Mouse (Mus musculus) kidney, adult 11 months (tissue): ENCODE results near the gene Thtpa.

Source experiments
- DNase-seq: peaks from one replicate; pipeline ENCODE4 v3.0.0; 2022

Thtpa gene

GRCm38 (mm10) chr14:55094704-55095231 is at the start of gene Thtpa:
Gene Thtpa (plus strand): TSS chr14:55094784.
- peak; percentile 83 for DNase-seq

DNA sequence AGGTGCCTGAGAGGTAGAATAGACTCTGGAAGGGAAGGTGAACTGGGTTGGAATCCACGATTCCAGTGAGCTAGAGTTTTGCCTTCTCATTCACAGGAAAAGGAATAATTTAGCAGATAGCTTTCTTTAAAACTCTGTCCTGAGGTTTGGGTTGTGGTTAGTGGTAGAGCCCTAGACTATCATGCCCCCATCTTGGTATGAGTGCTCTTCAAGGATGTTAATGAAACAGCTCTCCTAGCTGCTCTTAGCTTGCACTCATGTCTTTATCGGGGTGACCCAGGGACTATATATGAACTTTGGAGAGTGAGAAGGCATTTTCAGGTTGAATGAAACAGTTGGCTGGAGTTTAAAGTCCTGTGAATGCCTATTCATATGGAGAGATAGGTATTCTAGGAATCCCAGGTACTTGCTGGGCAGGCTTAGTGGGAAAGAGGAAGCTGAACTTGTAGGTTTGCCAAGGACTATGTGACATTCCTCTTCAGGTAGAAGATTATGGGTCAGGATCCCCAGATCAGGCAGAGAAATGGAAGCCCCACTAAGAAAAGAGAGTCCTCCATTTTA is 46.5 kb upstream of the Thtpa start:
- DNase-seq, result no peak

- no peak for DNase-seq
Observed at GRCm38 (mm10) chr14:55052496-55052895, 42.1 kb upstream of the Thtpa start.

- DNase-seq, result no peak
Observed at GRCm38 (mm10) chr14:55053050-55053449, 41.5 kb upstream of the Thtpa start.

- DNase-seq, result peak; percentile 64
Observed at GRCm38 (mm10) chr14:55053708-55054190, 40.8 kb upstream of the Thtpa start.

GRCm38 (mm10) chr14:55054191-55054749 is 40.3 kb upstream of the Thtpa start:
- DNase-seq, result no peak

- DNase-seq, result peak; percentile 48
Observed at GRCm38 (mm10) chr14:55055167-55055834, 39.3 kb upstream of the Thtpa start.

DNA sequence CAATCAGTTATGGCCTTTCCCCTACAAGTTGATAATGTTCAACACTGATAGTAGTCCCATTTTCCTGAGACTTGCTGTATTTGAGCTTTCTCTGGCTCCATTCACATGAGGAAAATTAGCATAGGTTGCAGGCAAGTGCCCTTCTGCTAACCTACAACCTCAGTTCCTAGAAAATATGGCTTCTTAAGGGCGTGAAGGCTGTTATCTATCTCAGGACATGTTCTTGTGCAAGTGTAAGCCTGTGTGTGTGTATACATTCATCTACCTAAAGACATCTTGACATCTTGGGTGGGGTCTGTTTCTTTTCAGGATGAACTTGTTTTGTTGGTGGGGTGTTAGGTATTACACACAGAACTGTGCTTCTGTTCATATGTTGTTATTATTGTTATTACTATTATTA is 35.6 kb upstream of the Thtpa start:
- no peak for DNase-seq

DNA sequence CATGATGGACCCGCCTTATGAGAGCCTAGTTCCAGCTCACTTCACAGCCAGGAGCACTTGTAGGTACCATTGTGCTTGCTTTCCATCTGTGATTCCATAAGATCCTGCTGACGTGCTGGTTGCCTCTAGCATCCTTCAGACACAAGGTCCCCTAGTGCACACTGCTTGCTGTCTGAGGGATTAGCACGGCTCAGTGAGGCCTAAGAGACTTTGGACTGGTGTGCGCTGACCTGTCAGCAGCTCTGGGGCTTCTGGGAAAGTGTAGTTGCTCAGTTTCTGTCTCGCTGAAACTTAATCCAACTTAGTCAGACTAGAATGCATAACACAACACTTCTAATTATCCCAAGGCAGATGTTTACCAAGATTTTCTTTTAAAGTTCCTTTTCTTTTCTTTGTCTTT is 34.7 kb upstream of the Thtpa start:
- DNase-seq, result peak; percentile 62

GRCm38 (mm10) chr14:55061845-55062244 is 32.7 kb upstream of the Thtpa start:
- DNase-seq, result no peak

DNA sequence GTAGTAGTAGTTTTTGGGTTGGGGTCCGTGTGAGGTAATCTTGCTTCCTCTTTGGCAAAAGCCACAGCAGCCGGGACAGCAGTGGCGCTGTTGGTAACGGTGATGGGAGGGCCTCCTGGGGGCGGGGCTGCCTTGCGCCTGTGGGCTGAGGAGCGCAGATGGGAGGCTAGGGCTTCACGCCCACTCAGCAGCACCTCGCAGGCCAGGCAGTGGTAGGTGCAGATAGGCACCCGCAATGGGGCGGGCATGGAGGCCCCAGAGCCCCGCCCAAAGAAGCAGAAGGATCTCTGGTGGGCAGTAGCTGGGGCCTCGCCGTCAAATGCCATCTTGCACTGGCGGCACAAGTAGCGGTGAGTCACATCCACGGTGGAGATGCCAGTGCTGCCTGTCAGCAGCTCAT is 32.0 kb upstream of the Thtpa start:
- DNase-seq, result no peak

DNA sequence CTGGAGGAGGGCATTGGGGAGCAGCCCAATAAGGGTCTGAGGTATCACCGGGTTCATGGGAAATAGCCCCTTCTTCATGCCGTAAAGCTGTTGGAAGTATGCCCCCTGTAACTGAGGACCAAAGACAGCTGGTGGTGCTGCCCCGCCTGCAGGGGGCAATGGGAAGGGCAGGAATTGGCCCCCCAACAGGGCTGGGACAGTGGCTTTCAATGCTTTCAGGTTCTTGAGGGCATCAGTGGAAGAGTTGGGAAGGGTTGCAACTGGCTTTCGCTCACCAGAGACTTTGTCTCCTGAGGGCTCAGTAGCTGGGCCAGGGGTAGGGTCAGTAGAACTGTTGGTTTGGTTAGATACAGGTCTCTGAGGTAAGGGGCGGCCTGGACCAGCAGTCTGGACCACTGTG is 31.5 kb upstream of the Thtpa start:
- no peak for DNase-seq

- no peak for DNase-seq
Observed at GRCm38 (mm10) chr14:55063581-55064381, 30.8 kb upstream of the Thtpa start.

DNA sequence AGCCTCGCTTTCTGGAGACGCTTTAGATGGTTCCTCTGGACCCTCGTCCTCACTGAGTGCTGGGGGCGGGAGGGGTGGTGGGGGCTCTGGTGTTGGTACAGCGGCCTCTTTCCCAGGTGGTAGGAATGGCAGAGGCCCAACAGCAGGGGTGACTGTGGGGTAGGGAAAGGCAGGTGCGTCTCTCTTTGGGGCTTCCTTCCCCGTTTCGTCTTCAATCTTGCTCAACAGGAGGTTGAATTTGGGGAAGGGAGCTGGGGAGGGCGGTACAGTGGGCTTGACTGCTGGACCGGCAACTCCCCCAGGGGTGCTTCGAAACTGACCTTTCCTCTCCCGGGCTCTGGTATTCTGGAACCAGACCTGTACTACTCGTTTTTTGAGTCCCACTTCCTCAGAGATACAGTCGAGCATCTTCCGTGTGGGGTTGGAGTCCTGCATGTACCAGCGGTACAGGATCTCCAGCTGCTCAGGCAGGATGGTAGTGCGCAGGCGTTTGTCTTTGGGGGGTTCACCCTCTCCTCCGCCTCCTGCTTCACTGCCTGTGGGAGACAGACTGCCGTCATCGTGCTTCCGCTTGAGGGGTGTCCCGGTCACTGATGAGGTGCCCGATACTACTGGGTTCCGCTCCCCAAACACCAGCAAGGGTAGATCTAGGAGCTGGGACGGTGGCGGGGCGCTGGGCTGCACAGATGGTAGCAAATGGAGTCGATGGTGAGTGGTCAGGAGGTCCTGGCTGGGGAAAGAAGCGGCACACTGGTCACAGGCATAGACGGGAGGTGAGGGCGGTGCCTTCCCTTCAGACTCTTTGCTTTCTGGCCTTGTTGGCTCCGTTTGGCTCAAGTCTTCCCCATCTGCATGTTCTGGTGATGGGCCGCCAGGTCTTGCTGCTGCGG is 29.9 kb upstream of the Thtpa start:
- no peak for DNase-seq

DNA sequence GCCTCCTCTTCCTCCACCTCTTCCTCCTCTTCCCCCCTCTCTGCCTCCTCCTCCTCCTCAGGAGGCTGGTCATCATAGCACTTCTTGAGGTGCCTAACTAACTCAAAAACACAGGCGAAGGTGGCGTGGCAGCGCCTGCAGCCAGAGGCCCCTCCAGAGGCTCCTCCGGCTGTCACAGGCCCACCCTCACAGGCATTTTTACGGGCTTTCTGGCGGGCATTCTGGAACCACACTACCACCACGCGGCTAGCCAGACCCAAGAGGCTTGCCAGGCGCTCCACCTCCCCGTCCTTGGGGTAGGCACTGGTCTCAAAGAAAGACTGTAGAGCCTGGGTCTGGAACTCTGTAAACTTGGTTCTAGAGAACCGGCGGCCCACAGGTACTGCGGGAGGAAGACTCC is 29.2 kb upstream of the Thtpa start:
- DNase-seq, result no peak

GRCm38 (mm10) chr14:55066042-55066441 is 28.5 kb upstream of the Thtpa start:
- DNase-seq, result no peak

DNA sequence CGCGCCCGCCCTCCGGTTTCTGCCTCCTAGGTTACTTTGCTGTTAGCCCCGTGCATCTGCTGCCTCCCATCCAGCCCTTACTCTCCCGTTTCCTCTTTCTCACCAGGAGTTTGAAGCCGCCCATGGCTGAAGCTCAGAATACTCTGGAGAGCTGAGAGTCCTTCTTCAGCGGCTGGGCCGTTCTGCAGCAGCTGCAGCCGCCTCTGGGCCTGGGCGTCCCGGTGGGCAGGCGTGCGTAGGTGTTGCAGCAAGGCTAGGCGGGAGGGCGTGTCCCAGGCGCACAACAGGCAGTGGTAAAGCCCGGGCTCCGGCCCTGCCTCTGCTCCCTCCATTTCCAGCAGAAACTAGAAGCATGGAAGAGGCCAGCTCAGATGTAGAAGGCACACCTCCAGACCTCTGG is 22.8 kb upstream of the Thtpa start:
- no peak for DNase-seq

- DNase-seq, result no peak
Observed at GRCm38 (mm10) chr14:55074416-55074815, 20.2 kb upstream of the Thtpa start.

DNA sequence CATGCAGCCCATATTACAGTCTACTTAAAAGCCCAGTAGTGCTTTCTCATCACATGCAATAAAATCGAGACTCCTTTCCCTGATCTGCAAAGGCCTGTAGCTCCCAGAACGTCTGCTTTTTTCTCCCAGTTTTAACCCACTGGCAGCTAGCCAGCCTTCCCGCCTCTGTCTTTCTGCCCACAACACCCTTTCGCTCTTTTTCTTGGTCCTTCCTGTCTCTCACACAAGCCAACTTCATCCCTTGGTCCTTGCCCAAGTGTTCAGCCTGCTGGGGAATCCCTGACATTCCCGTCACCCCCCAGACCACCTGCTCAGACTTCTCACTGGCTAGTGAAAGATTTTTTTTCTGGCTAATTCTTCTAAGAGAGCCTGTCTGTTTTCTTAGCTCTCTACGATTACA is 18.4 kb upstream of the Thtpa start:
- DNase-seq, result no peak

DNA sequence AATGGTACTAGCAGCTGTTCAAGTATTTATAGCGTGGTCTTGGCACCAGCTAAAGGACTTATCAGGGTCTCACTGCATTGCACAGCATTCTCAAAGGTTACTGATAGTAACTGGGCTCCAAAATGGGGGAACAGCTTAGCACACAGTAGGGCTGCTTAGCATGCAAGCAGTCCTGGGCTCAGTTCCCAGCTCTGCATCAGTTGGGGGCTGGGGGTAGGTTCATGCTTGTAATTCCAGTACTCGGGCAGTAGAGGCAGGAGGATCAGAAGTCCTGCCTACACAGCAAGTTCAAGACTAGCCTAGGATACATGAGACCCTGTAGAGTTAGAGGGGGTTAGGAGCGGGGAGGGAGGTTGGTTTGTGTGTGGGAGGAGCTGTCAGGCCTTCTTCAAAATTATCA is 17.6 kb upstream of the Thtpa start:
- DNase-seq, result no peak

GRCm38 (mm10) chr14:55077481-55078365 is 16.9 kb upstream of the Thtpa start:
- DNase-seq, result no peak
